Comparison of ENCODE assay signal across 18 mouse cellular contexts in the genomic region with DNA sequence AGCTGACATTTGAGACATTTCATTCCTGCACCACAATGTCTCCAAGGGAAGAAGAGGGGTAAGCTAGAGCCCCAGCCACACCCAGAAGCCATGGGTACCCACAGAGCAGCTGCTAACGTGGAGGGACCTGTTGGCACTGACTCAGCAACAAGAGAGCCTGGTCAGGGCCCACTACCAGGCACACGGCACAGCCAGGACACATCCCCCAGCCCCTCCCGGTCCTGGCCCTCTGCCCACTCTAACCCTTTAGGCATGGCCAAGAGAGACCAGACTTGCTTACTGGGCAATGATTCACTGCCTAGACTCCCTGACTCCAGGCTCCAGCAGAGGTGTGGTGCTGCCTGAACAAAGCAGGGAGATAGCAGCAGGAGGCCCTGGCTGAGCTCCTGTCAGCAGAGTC. TPM values are rescaled to one million over a fixed set of nuclear protein-coding genes. Genes with fewer than 3 reads are reported as not detected.
DNase-seq lines count a peak whose midpoint lies in the region; ATAC-seq and TF ChIP-seq lines count a peak whose summit lies in the region.
"Had no signal": no experiment of that assay in that cellular context is flagged by ENCODE, and none has a peak within 500 bp of the region (broad histone marks: within the 10 kb centered on the region; RNA-seq: fewer than 3 reads in every experiment).

No protein-coding gene starts in this region.

- no peak overlapping the region for H3K4me3 ChIP-seq in lung, embryonic 16.5 days (ENCODE audit: low read length)
- H3K4me3 ChIP-seq in intestine, postnatal 0 days (ENCODE audit: low read depth, low read length): no peak overlapping the region
- H3K4me3 ChIP-seq: limb, embryonic 13.5 days; midbrain, embryonic 10.5 days had no signal

- 0 out of 2 replicates have a peak, but pooled peaks have one; percentile 45 for ATAC-seq in lung, embryonic 16.5 days (ENCODE audit: low read depth)
- peak; percentile 24; the same call in 1 of the 2 replicates for ATAC-seq in intestine, postnatal 0 days
- no peak for ATAC-seq in activated CD4-positive, CD25-positive, alpha-beta regulatory T cell, adult 4 months
- ATAC-seq: liver, postnatal 0 days had no signal

- no peaks in the 10 kb centered on the region for H3K27me3 ChIP-seq in lung, embryonic 16.5 days (ENCODE audit: control insufficient read depth, insufficient read depth, low read depth, low read length)
- no peaks in the 10 kb centered on the region for H3K27me3 ChIP-seq in intestine, postnatal 0 days (replicated peaks; ENCODE audit: control insufficient read depth, insufficient read depth, low read length)
- H3K27me3 ChIP-seq: limb, embryonic 13.5 days had no signal

- H3K9ac ChIP-seq in lung, embryonic 16.5 days (ENCODE audit: low read length): no peak overlapping the region
- H3K9ac ChIP-seq in intestine, postnatal 0 days (ENCODE audit: low read depth, low read length): no peak overlapping the region
- H3K9ac ChIP-seq: limb, embryonic 13.5 days; liver, postnatal 0 days had no signal

- peak; percentile 27 to 36 for DNase-seq in cerebellum, adult 18-20 months
- no peak for DNase-seq in cerebellum, adult 8-10 months
- DNase-seq in lung, postnatal 36 days: no peak
- DNase-seq in NIH3T3 (ENCODE audit: low read depth): peak; percentile 87
- DNase-seq in left cerebral cortex, postnatal 14 days (ENCODE audit: low spot score in 2 of 2): no peak
- DNase-seq: heart, adult 11 months; heart, postnatal 14 days; kidney, postnatal 14 days; layer of hippocampus, postnatal 36 days; liver, postnatal 0 days; retina, postnatal 1 day; spleen, adult 18-20 months; thymus, adult 18-20 months had no signal

- intact Hi-C loops in left cerebral cortex, postnatal 14 days (cut with DNase I): no loop called here

- no peak for TF ChIP-seq CTCF in intestine, postnatal 0 days (IDR thresholded peaks at IDR 0.05; ENCODE audit: low read depth)

- no peaks in the 10 kb centered on the region for H3K4me1 ChIP-seq in lung, embryonic 16.5 days (replicated peaks; ENCODE audit: control insufficient read depth, insufficient read depth, low read length)
- H3K4me1 ChIP-seq in intestine, postnatal 0 days (replicated peaks; ENCODE audit: control insufficient read depth, insufficient read depth, low read length): no peaks in the 10 kb centered on the region; the same call in 1 of the 2 replicates
- H3K4me1 ChIP-seq: limb, embryonic 13.5 days had no signal

- no peak overlapping the region for H3K27ac ChIP-seq in lung, embryonic 16.5 days (ENCODE audit: low read length)
- H3K27ac ChIP-seq in intestine, postnatal 0 days (ENCODE audit: low read depth, low read length): no peak overlapping the region
- H3K27ac ChIP-seq: limb, embryonic 13.5 days; midbrain, embryonic 10.5 days had no signal

- no peak overlapping the region for H3K4me2 ChIP-seq in lung, embryonic 16.5 days (ENCODE audit: low read depth, low read length)
- no peak overlapping the region for H3K4me2 ChIP-seq in intestine, postnatal 0 days (replicated peaks; ENCODE audit: low read depth)
- H3K4me2 ChIP-seq: limb, embryonic 13.5 days had no signal

- no peaks in the 10 kb centered on the region for H3K9me3 ChIP-seq in lung, embryonic 16.5 days (ENCODE audit: control insufficient read depth, low read length)
- no peaks in the 10 kb centered on the region for H3K9me3 ChIP-seq in intestine, postnatal 0 days (ENCODE audit: control insufficient read depth)
- H3K9me3 ChIP-seq: limb, embryonic 13.5 days; midbrain, embryonic 10.5 days had no signal

- WGBS in lung, embryonic 16.5 days: 32% methylated on average over 3 of the region's 3 CpGs
- 35% methylated on average over 3 of the region's 3 CpGs for WGBS in intestine, postnatal 0 days

- H3K36me3 ChIP-seq in lung, embryonic 16.5 days (ENCODE audit: control insufficient read depth, insufficient read depth, low read length): no peaks in the 10 kb centered on the region
- H3K36me3 ChIP-seq in intestine, postnatal 0 days (ENCODE audit: control insufficient read depth, insufficient read depth): no peaks in the 10 kb centered on the region
- H3K36me3 ChIP-seq: limb, embryonic 13.5 days; midbrain, embryonic 10.5 days had no signal

RNA-seq across cellular contexts. Expression of a gene that starts 32.1 kb away (rescaled TPM):
- 1.2 and 1.7 TPM in 2 replicates for polyA plus RNA-seq in lung, embryonic 16.5 days (2015; fragmentation: Nextera tagmentation; extraction: Ambion mirVana)
- polyA plus RNA-seq in intestine, postnatal 0 days (2015; fragmentation: Nextera tagmentation; extraction: Ambion mirVana): 2.2 and 2.4 TPM in 2 replicates
- under 1 TPM; 0.13 to 0.26 TPM for polyA plus RNA-seq in activated CD4-positive, CD25-positive, alpha-beta regulatory T cell, adult 4 months (2017; shearing (Covaris generic))
- 10 to 100 TPM; 66.0 to 66.9 TPM for total RNA-seq in left cerebral cortex, postnatal 14 days (2021)

Comparison
In these comparisons a context has a peak if more than half of its experiments do, and no peak if none do; other contexts are left out.
1. DNase-seq: peak in cerebellum, adult 18-20 months (2 of 2) and NIH3T3 (single experiment); none in cerebellum, adult 8-10 months (single experiment), lung, postnatal 36 days (single experiment) and left cerebral cortex, postnatal 14 days (0 of 2).